Mouse (Mus musculus) forelimb bud, embryonic 11.5 days (tissue): ENCODE results near the gene Zfp784.
"Not testable (repeated sequence)": the region's sequence is repeated elsewhere in the genome, so short reads cannot be mapped to it uniquely, and the experiment has no call there.

Experiments used
- DNase-seq: peaks from one replicate; pipeline ENCODE4 v3.0.0-alpha.2; 2012; ENCODE audit warnings: low read depth, low spot score

The Zfp784 gene

DNA sequence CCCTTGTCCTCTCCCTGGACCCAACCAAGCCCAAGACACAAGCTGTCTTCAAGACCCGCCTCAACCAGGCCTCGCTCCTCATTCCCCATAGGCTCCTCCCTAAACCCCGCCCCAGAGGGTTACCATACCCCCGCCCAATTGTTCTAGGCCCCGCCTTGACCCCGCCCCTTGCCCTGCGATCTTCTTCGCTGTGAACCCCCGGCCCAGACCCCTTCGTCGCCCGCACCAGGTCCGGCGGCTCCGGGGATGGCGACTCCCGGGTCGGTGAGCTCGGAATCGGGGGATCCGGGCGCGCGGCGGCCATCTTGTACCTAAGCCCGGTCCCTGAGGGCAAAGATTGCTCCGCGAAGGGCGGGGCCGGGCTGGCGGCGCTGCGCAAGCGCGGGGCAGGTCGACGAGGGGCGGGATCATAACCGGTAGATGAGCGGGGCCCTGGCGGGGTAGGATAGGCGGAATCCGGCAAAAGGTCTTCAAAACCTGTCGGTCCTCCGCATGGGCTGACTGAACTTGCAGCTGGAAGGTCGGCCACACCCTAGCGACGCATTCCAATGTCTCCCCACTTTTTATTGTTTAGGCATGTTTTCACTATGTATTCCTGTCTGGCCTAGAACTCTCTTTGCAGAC is at the start of gene Zfp784:
Gene Zfp784 (minus strand): TSS at position 338 of the 624 bp plus-strand sequence.
- DNase-seq: peak; percentile 86

DNA sequence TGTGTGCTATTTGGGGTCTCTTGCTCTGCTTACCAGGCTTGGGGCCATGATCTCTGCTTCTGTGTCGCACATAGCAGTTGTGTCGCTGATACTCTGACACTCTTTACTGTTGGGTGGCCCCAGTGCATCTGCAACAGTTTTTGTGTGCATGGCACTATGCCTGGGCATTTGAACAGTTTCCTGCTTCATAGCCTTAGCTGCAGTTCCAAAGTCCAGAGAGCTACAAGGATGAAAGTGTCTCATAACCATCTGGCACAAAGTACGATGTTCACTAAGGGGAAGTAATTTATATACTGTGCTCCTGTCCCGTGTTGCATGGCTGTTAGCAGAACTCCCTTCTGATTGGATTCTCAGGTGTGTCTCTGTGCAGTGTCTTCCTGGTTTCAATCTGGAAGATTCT is 49.6 kb upstream of the Zfp784 start:
- DNase-seq: no peak

DNA sequence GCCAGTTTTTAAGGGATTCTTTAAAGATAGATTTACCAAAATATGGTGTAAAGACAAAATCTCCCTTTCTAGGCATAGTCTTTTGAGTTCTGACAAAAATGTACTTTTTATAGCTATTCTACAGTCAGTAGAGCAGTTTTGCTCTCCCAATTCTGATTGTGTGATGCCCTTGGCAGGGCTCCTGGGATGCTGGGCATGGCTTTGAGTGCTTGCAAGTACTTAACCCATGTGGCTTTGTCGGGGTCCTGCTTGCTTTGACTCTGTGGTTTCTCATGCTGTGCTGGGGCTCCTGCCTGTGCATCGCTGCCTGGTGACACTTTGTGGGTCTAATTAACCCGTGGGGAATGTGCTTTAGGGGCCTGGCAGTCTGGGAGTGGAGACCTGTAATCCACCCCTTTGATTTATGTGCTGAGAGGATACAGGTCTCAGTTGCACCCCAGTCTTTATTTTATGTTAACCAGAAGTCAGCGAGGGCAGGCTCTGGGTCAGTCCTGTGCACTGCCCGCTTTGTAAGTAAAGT is 48.7 kb upstream of the Zfp784 start:
- no peak for DNase-seq

DNA sequence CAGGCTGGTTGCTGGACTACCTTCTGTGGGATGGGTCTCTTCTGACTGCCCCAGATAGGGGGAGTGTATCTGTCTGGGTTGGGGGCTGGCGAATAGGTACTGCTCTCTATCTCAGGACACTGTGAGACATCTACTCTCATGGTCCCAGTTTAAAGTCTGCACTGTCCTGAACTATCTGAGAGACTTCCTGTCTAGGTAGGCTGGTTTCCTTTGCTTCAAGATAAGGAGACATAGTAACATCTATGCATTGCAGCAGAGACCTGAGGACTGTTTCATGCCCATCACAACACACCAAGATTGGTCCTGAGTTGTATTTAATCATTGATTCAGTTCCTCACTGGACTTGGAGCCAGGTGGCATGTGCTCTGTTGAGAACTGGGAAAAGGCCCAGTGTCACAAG is 47.3 kb upstream of the Zfp784 start:
- DNase-seq: no peak

DNA sequence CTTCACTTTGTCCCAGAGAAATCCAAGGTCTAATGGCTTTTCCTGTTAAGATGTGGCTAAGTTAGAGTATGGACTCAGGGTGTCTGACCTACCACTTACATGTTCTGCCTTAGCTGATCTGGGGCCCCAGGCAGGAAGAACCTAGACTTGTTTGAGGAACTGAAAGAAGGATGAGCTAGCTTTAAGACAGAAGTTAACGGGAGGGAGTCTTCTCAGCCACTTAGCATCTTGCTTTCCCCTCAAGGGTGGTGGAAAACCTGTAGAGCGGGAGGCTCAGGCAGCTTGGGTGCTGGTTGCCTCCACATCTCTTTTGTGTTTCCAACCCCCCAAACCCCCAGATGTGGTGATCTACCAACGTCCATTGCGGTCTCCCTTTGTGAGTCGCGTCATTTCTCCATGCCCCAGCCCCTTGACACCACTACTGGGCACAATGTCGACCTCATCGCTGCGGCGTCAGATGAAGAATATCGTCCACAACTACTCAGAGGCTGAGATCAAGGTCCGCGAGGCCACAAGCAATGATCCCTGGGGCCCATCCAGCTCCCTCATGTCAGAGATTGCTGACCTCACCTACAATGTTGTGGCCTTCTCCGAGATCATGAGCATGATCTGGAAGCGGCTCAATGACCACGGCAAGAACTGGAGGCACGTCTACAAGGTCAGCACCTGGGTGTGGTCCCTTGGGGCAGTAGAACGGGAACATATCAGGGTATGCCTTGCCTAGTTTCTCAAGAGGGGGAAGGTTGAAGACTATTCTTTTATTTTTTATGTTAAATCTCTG is 45.3 kb upstream of the Zfp784 start:
- no peak for DNase-seq

DNA sequence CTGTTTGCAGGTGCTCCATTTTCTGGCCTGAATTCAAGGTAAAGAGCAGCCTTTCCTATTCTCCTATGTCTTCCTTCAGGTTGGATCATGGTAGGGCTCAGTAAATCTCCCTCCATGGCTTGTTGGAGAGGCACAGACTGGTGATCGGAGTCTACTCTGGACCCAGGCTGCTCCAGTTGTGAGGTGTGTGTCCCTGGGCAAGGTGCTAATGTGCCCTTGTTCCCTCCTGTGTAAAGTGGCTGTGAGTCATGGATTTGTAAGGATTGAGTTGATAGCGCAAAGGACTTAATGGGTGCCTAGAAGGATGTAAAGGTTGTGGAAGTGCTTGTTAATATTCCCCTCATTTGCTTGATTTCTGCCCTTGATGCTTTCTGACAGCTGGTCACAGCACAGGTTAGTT is 43.7 kb upstream of the Zfp784 start:
- no peak for DNase-seq

DNA sequence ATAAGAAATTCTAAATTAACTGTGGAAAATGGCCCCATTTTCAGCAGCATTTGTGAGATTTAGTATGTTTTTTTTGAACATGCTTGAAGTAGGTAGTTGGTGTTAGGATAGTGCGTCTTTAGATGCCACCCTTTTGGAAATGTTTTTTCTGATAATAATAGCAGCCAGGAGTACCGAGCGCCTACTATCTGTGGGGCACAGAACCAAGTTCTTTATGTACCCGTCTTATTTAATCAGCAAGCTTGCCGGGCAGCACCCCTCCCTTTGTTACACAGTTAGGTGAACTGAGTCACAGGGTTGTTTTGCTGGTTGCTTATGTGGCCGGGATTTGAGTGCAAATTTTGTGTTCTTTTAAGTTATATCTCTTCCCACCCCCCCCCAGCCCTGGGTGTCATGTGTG is 43.0 kb upstream of the Zfp784 start:
- DNase-seq: no peak

DNA sequence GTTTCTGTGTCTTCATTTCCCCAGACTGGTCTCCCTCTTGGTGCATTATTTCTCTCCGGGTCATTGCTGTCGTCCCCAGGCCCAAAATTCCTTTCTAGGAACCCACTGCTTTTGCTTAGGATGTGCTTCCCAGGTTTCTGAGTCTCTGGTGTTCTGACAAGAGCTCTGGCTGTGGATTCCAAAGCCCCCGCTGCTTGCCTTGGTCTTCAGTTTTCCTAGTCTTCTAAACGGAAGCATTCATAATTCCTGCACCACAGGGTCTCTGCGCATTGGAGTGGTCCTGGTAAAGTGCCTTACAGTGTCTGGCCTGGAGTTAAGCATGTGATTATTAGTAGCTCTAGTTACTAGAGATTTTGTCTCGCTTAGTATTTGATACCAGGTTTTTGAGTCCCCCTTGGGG is 42.6 kb upstream of the Zfp784 start:
- DNase-seq: no peak

DNA sequence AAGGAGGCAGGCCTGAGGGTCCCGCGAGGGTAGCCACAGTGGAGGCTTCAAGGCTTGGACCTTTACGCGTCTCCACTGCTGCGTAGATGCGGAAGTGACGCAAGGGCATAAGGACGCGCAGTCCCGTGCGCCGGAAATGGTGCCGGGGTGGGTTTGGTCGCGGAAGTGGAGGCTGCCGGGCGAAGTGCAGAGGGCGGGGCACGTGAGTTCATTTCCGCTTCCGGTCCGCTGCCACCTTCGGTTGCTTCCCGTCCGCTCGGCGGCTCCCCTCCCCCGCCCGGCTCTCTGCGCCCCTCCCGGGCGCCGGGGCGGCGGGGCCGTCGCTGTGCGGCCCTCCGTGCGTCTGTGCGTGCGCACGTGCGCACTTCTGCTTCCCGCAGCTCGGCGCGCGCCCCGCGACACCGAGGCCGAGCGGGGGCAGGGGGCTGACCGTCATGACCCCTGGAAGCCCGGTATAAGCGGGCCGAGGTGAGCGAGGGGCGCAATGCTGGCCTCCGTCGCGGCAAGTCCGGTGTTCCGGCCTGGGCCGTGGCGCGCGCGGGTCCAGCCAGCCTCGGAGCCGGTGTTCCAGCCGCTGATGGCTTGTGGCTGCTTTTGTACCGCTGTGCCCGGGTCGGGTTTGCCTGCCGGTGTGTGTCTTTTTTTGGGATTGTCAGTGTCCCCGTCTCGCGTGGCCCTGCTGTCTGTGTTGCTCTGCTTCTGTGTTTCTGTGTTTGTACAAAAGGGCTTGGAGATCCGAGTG is 41.9 kb upstream of the Zfp784 start, which contains the start of gene Epn1:
Gene Epn1 (plus strand): TSS at position 226 of the 742 bp plus-strand sequence.
- peak; percentile 95 for DNase-seq

DNA sequence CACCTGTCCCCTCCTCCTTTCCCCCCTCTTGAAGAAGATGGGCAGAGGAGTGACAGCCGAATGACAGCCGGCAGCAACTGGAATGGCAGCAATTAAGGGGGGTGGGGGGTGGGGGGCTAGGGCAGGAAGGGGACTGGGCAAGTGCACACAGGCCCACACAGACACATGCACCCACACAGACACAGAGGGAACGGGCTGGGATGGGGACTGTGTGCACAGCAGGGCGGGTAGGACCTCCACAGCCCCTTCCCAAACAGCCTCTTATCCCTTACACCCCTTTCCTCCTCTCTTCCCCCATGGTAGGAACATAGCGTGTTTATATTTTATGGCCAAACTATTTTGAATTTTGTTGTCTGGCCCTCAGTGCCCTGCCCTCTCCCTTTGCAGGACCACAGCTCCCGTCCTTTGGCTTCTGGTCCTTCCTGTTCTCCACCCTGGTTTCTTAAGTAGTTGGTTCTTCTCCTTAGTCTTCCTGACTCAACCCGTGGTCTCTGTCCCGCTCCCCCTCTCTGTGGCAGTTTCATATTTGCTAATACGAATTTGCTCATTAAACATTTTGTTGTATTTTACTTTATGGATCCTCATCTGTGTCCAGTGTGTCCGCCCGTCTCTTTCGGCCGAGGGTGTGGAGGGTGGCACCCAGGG is 41.2 kb upstream of the Zfp784 start:
- DNase-seq: not testable (repeated sequence)

DNA sequence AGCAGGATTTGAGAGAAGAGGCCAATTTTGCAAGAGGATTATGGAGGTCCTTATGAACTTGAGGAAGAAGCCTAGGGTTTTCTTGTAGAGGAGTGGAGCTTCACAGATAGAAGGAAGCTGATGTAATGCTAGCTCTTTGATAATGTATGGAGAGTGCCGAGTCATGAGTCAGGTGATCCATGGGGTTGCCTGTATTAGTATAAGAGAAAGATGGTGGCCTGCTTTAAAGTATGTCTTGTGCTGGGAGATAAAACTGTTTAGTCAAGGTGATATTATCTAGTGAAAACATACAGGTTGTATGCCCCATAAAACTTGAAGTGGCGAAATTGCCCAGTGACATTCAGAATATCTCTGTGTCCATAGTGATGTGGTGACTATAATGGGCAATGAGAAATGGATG is 38.7 kb upstream of the Zfp784 start:
- DNase-seq: no peak

DNA sequence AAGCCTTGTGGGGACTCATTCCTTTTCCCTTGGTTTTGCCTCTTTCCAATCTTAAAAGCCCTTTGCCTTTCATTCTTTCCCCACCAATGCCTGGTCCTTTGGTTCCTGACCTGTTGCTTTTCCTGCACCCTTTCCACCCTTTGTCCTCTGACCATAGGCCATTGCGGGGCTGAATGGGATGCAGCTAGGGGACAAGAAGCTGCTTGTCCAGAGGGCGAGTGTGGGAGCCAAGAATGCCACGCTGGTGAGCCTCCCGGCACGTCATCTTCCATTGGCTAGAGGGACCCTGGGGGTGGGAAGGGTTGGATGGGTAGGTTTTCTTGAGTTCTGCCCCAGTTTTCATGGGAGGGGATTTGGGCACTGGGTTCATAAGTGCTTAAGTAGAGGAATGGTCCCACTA is 36.7 kb upstream of the Zfp784 start:
- no peak for DNase-seq

DNA sequence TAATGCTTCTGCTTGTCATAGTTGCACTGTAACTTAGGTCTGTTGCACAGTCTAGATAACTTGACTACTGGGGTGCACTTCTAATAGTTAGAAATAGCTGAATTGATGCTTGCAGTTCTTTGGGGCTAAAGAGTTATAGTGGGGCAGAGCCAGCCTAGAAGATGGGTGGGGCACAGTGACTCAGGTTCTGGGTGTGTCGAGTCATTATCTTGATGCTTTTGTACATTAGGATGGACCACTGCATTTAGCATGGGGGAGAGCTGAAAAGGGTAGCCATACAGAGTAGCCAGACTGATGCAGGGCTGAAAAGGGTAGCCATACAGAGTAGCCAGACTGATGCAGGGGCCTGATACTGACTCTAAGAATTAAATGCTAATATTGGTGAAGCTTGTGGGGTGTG is 35.3 kb upstream of the Zfp784 start:
- no peak for DNase-seq

DNA sequence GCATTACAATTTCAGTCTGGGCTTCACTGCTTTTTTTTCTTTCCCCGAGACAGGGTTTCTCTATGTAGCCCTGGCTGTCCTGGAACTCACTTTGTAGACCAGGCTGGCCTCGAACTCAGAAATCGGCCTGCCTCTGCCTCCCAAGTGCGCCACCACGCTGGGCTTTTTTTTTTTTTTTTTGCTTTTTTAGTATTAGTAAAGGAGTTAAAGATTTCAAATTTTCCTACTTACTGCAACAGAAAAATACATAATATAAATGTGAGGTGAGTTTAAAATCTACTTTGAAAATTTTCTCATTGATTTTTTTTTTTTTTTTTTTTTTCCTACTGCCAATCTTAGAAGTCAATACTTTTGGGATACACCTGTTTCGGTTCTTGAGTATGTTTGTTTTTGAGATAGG is 26.6 kb upstream of the Zfp784 start:
- DNase-seq: no peak

DNA sequence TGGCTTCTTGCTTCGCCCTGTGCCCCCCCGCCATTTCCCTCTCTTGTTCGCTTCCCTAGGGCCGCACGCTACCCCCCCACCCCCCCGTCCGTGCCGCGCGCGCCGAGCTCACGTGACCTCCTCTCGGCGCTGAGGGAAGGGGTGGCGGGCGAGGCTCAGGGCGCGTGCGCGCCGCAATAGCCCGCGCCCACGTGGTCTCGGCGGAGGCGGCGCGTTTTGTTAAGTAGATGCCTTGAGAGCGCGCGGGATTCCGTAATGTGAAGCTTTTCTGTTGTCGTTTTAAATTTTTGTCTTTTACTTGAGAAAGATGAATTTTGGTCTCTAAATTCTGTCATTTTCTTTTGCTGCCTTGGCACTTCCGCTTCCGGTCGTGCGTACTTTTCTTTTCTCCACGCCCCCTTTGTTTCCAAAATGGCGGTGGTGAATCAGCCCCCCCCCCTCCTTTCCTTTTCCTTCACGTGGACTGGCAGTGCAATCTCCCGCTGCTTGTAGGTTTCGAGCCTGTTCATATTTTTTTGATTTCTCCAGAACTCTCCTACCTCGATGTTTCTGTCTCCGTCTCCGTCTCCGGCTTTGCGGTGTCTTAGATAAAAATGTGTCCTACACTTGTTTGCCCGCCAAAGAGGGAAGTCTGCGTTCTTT is 24.2 kb upstream of the Zfp784 start:
- DNase-seq: peak; percentile 85

DNA sequence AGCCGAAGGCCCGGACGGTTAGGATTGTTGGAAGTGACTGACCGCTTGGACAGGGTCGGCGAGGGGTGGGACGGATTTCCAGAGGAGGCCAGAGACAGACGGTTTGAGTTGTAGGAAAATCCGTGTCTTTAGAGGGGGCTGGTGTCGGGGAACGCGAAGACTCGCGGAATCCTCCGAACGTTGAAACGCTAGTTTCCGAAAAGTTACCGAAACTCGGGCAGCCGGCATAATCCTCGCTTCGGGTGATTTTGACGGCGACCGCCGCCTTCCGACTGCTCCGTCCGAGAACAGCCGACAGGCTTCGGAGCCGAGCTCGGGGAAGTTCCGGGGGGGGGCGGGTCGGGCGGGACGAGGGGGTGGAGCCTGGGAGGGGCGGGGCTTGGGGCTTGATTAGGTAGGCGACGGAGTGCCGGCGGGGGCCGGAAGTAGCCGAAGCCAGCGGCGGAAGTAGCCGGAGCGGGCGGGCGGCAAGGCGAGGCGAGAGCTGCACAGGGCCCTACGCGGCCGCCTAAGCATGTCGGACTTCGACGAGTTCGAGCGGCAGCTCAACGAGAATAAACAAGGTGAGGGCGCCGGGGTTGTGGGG is 23.6 kb upstream of the Zfp784 start, which contains the start of gene U2af2:
Gene U2af2 (plus strand): TSS at position 370 of the 586 bp plus-strand sequence.
- DNase-seq: peak; percentile 85

DNA sequence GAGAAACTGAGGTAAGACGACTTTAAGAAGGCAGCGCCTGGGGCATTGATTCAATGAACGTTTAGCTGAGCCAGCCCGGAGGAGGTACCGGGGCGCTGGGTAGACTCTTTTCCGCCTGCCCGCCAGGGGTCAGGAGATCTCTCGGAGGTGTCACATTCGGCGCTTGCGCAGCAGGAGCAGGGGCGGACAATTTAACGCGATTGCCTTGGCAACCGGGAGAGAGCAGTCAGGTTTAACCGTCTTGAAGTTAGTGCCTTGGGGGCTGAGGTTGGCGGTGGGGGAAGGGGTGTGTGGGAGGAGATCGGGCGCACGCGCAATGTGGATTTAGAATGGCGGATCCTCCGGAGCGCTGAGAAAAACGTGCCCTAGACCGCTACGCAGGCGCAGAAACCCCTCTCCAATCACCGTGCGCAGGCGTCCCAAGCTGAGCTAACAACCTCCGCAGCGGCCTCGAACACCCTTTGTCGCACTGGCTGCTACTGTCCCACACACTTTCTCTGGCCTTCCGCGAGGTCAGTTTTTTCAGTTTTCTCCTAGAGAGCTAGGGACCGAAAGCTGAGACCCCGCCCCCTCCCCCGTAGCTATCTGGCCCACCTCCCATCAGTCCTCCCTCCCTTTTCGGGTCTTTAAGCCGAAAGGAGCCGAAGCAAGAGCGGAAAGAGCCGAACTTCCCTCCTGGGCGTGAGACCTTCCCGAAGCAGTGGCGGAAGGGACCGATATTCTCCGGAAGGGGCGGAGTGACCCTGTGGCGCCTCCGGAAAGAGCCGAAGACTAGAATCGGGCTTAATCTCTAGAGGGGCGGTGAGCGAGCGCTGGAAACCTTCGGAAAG is 22.9 kb upstream of the Zfp784 start:
- peak; percentile 99 for DNase-seq

DNA sequence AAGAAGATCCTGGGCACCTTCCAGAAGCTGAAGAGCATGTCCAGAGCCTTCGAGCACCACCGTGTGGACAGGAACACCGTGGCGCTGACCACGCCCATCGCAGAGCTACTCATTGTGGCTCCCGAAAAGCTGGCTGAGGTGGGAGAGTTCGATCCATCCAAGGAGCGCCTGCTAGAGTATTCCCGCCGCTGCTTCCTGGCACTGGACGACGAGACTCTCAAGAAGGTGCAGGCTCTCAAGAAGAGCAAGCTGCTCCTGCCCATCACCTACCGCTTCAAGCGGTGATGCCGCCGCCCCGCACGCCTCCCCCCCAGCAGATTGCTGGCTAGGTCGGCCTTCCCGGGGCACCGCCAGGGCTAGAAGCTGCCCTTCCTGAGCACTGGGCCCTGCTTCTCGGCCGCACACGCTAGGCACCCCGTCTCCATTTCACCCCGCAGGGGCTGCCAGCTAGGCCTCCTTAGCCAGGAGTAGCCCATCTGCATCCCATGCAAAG is 22.0 kb upstream of the Zfp784 start:
- DNase-seq: peak; percentile 82

DNA sequence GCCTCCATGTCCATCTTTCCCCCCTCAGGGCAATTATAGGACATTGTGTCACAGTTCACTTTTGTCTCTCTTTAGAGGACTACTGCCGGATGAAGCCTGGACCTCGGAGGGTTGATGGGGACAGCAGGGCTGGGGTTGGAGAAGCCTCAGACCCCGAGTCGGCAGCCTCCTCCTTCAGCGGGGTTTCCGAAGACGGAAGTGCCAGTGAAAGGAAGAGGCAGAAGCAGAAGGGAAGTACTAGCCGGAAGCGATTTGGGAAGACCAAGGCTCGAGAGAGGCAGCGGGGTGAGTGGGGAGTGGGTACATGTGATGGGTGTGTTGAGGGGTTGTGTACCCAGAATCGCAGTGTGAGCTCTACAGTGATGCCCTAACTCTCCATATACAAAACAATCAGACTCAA is 21.2 kb upstream of the Zfp784 start:
- DNase-seq: no peak

DNA sequence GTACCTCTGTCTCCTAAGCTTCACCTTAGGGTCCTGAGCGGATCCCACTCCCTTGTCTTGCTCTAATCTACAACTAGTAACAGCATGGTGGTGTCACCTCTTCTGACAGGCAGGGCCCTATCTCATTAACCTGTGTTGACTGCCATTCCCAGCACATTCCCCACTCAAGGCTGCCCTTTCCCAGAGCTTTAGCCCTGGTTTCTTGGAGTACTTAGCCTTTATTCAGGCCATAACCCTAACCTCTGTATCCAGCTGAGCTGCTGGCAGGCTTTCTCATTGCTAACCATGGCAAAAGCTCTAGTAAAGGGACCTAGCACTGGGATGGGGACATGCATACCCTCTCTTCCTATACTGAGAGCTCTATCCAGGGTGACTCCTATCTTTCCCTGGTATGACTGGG is 20.4 kb upstream of the Zfp784 start:
- DNase-seq: no peak
